Mouse (Mus musculus) intestine, embryonic 16.5 days (tissue): Measurements from ENCODE around the gene Fbxw4. TPM values are rescaled to one million over a fixed set of nuclear protein-coding genes. Genes with fewer than 3 reads are reported as not detected.

Experiments
- ATAC-seq: fragments of 200-750 bp; cut with Nextera tagmentation; 2 replicates; pipeline ENCODE4 v1.8.0; 2017; ENCODE audit warnings: moderate TSS enrichment, moderate library complexity
- H3K27ac ChIP-seq: fragments of 300-500 bp; sonication (generic); 2 replicates; pipeline ENCODE4 v1.5.1; 2014; ENCODE audit warnings: mild to moderate bottlenecking, low read length
- H3K27me3 ChIP-seq: fragments of 300-500 bp; sonication (generic); replicated peaks from 2 replicates; pipeline ENCODE4 v1.6.1; 2014; ENCODE audit warnings: low read length, control low read depth, mixed read lengths; ENCODE audit not compliant: control insufficient read depth, insufficient read depth
- H3K36me3 ChIP-seq: fragments of 300-500 bp; sonication (generic); 2 replicates; pipeline ENCODE4 v1.6.1; 2014; ENCODE audit warnings: low read length, control low read depth; ENCODE audit not compliant: control insufficient read depth, insufficient read depth
- H3K4me1 ChIP-seq: fragments of 300-500 bp; sonication (generic); 2 replicates; pipeline ENCODE4 v1.6.1; 2014; ENCODE audit warnings: low read length, control low read depth, mixed read lengths; ENCODE audit not compliant: control insufficient read depth, insufficient read depth
- H3K4me2 ChIP-seq: fragments of 300-500 bp; sonication (generic); 2 replicates; pipeline ENCODE4 v1.6.1; 2014; ENCODE audit warnings: low read depth, low read length, control low read depth
- H3K4me3 ChIP-seq: fragments of 300-500 bp; sonication (generic); 2 replicates; pipeline ENCODE4 v1.5.1; 2014; ENCODE audit warnings: mild to moderate bottlenecking, low read length
- H3K9ac ChIP-seq: fragments of 300-500 bp; sonication (generic); 2 replicates; pipeline ENCODE4 v1.6.1; 2014; ENCODE audit warnings: low read depth, low read length
- H3K9me3 ChIP-seq: fragments of 300-500 bp; sonication (generic); 2 replicates; pipeline ENCODE4 v1.6.1; 2016; ENCODE audit warnings: low read length, control low read depth; ENCODE audit not compliant: control insufficient read depth
- WGBS: fragments of 180-500 bp; shearing (Covaris S2); extraction: QIAGEN DNeasy Blood & Tissue Kit; methylation state at CpG from one replicate; pipeline ENCODE4 v1.1.7; 2014; 5-methylcytosine and 5-hydroxymethylcytosine counted together
- polyA plus RNA-seq: library from polyadenylated mRNA; unstranded; fragments of >200 nt; fragmentation: Nextera tagmentation; extraction: Ambion mirVana; gene quantifications from 2 replicates; pipeline ENCODE4 v1.2.1, GENCODE M21; 2015

The Fbxw4 gene
- polyA plus RNA-seq, 1 experiment from 2014 or later: 2.5 TPM

DNA sequence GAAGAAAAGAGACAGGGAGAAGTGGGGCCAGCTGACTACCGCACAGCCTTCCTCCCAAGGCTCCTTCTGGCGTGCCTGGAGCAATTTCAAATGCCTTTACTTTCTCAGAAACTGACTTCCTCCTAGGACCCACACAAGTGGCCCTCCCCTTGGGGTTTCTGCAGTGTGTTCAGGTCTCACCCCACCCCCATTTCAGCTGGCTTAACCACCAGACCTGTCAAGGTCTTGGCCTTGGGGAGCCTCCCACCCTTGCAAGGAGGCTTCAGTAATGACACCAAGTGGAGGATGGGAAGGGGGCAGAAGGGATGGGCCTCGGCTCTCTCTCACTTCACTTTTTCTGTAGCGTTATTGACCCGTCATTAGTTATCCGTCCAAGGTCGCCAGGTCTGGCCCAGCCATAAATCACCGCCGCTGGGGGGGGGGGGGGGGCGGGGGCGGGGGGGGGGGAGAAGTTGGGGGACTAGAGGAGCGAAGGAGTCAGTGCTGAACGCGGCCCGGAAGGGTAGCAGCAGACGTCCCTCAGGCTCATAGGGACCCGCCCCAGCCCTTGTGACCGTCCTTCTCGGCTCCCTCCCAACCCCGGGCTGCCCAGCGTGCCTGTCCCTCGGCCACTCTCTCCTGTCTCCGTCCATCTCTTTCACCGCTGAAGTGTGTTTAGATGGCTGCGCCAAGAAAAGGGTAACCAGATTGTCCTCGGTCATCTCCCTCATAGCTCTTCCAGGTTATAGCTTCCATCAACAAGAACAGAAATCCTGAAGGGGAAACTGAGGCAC lies 115.8 kb downstream of the Fbxw4 start:
- H3K4me1 ChIP-seq: peaks cover 18% of the 10 kb centered on the region
- H3K27ac ChIP-seq: no peak overlapping the region
- peak overlapping the region; percentile 62 for H3K9ac ChIP-seq
- no peaks in the 10 kb centered on the region for H3K36me3 ChIP-seq
- peak; percentile 49 for ATAC-seq
- H3K27me3 ChIP-seq: peaks cover 15% of the 10 kb centered on the region
- H3K9me3 ChIP-seq: no peaks in the 10 kb centered on the region
- peak overlapping the region; percentile 95 for H3K4me2 ChIP-seq
- 2% methylated on average over 18 of the region's 26 CpGs for WGBS
- peak overlapping the region; percentile 49 for H3K4me3 ChIP-seq

- Histone ChIP-seq H3K4me3 (peak overlapping the region; percentile 47; the same call in 1 of the 2 replicates), H3K9me3 (no peaks in the 10 kb centered on the region), H3K27ac (no peak overlapping the region), H3K4me2 (peak overlapping the region; percentile 83; the same call in 1 of the 2 replicates), H3K36me3 (no peaks in the 10 kb centered on the region), H3K9ac (no peak overlapping the region), H3K27me3 (peaks cover 15% of the 10 kb centered on the region), H3K4me1 (peaks cover 18% of the 10 kb centered on the region)
- no peak for ATAC-seq
- WGBS: 19% methylated on average over 3 of the region's 3 CpGs
These were observed 118.1 kb downstream of the Fbxw4 start for GRCm38 (mm10) chr19:45542061-45542460.

DNA sequence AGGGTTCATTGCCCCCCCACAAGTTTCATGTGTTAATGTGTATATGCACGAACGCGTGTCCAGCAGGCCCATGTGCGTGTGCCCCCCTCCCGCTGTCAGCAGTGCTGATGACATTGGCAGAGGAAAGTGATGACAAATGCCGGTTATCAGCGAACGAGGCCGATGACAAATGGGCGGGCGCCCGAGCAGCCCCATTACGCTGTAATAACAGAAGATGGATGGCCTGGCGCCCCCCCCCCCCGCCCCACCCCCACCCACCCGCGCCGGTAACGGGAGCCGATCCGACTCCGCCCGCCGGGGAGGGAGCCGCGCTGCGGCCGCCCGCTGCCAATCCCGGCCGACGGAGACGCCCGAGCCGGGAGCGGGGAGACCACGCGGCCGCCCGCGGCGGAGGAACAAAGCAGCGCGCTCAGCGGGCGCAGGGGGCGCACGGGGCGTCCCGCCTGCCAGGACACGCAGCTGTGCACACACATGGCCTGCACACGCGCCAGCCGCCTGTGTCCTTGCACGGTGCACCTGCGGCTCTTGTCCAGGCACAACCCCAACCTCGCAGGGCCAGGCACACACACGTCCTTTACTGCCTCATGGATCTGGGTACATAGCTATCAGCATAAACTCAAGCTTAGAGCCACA lies 118.6 kb downstream of the Fbxw4 start:
- H3K4me3 ChIP-seq: peak overlapping the region; percentile 47
- peak overlapping the region; percentile 83 for H3K4me2 ChIP-seq
- H3K9ac ChIP-seq: peak overlapping the region; percentile 56
- H3K27me3 ChIP-seq: peaks cover 15% of the 10 kb centered on the region
- ATAC-seq: peak; percentile 42
- WGBS: under 1% methylated on average over 51 of the region's 58 CpGs
- H3K27ac ChIP-seq: no peak overlapping the region
- H3K9me3 ChIP-seq: no peaks in the 10 kb centered on the region
- no peaks in the 10 kb centered on the region for H3K36me3 ChIP-seq
- peaks cover 18% of the 10 kb centered on the region for H3K4me1 ChIP-seq

- Histone ChIP-seq H3K9me3 (no peaks in the 10 kb centered on the region), H3K27ac (no peak overlapping the region), H3K4me2 (peak overlapping the region; percentile 83), H3K36me3 (no peaks in the 10 kb centered on the region), H3K27me3 (peaks cover 15% of the 10 kb centered on the region; the same call in 1 of the 2 replicates), H3K4me1 (peaks cover 18% of the 10 kb centered on the region), H3K4me3 (peak overlapping the region; percentile 47; the same call in 1 of the 2 replicates), H3K9ac (0 out of 2 replicates have a peak overlapping the region, but pooled peaks have one; percentile 56)
- ATAC-seq: no peak
- 25% methylated on average over 8 of the region's 8 CpGs for WGBS
These were observed 119.3 kb downstream of the Fbxw4 start for GRCm38 (mm10) chr19:45540657-45541408.

DNA sequence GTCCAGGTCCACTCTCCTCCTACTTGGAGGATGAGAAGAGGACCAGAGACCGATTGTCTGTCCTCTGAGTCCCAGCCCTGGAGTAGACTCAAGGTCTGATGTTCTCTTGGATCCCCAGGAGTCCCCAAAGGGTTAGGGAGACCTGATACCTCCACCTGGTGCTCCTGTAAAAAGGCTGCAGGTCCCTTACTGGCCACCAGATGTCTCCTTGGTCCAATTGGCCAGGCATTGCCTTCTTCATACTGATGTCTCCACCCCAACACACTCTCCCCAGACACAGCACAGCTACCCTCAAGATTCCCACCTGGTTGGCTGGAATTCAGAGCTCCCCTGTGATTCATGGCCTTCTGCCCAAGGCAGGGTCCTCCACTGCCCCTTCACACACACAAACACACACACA lies 122.6 kb downstream of the Fbxw4 start:
- ATAC-seq: no peak

GRCm38 (mm10) chr19:45535929-45536328 lies 124.2 kb downstream of the Fbxw4 start:
- H3K4me2 ChIP-seq: no peak overlapping the region
- H3K27ac ChIP-seq: no peak overlapping the region
- peaks cover 4% of the 10 kb centered on the region; the same call in 1 of the 2 replicates for H3K27me3 ChIP-seq
- H3K4me3 ChIP-seq: no peak overlapping the region
- H3K9me3 ChIP-seq: no peaks in the 10 kb centered on the region
- no peaks in the 10 kb centered on the region for H3K36me3 ChIP-seq
- H3K9ac ChIP-seq: no peak overlapping the region
- ATAC-seq: no peak
- 52% methylated on average over 6 of the region's 6 CpGs for WGBS
- peaks cover 1% of the 10 kb centered on the region; the same call in 1 of the 2 replicates for H3K4me1 ChIP-seq

More for the DNA sequence above, 122.6 kb downstream of the Fbxw4 start:
- H3K4me2 ChIP-seq: no peak overlapping the region
- H3K36me3 ChIP-seq: no peaks in the 10 kb centered on the region
- H3K9ac ChIP-seq: no peak overlapping the region
- no peak overlapping the region for H3K4me3 ChIP-seq
- no peak overlapping the region for H3K27ac ChIP-seq
- H3K27me3 ChIP-seq: peaks cover 15% of the 10 kb centered on the region; the same call in 1 of the 2 replicates
- 48% methylated on average over 1 of the region's 1 CpGs for WGBS
- H3K9me3 ChIP-seq: no peaks in the 10 kb centered on the region
- peaks cover 10% of the 10 kb centered on the region; the same call in 1 of the 2 replicates for H3K4me1 ChIP-seq

DNA sequence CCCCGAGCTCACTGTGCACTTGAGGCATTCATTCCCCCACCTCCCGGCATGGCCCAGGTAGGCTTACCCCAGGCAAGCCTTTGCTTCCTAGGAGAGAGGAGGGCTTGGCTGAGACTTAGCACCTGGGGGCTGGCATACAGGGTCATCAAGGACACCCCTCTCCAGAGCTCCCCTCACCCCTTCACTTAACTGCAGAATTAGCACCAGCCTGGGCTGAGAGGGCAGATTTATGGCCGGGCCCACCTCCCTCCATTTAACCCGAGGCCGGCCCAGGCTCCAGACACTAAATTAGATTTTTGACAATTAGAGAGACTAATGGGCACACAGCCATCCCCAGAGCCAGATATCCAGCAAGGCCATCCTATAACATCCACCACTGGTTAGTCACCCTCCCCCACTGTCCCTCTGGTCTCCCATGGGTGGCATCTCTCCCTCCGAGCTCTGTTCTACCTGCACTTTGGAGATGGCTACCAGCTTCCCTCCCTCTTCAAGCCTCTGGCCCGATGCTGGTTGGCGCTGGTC lies 124.8 kb downstream of the Fbxw4 start:
- no peaks in the 10 kb centered on the region for H3K4me1 ChIP-seq
- ATAC-seq: no peak
- WGBS: 56% methylated on average over 8 of the region's 8 CpGs

GRCm38 (mm10) chr19:45533617-45534016 lies 126.5 kb downstream of the Fbxw4 start:
- Histone ChIP-seq H3K9me3 (no peaks in the 10 kb centered on the region), H3K27me3 (no peaks in the 10 kb centered on the region), H3K27ac (no peak overlapping the region), H3K4me1 (0 out of 2 replicates have a peak, but pooled peaks cover 2% of the 10 kb centered on the region), H3K4me3 (no peak overlapping the region), H3K9ac (no peak overlapping the region), H3K4me2 (no peak overlapping the region), H3K36me3 (no peaks in the 10 kb centered on the region)
- 69% methylated on average over 7 of the region's 7 CpGs for WGBS
- no peak for ATAC-seq

More for the DNA sequence above, 124.8 kb downstream of the Fbxw4 start:
- H3K9me3 ChIP-seq: no peaks in the 10 kb centered on the region
- no peaks in the 10 kb centered on the region; the same call in 1 of the 2 replicates for H3K27me3 ChIP-seq
- H3K4me3 ChIP-seq: no peak overlapping the region
- no peak overlapping the region for H3K27ac ChIP-seq
- H3K9ac ChIP-seq: no peak overlapping the region
- H3K36me3 ChIP-seq: no peaks in the 10 kb centered on the region
- H3K4me2 ChIP-seq: no peak overlapping the region
